Mouse (Mus musculus) embryo, embryonic 11.5 days (tissue): ENCODE measurements at regions not wholly inside any gene's neighbourhood (a gene's known extent, or its start where the extent isn't known, plus 50 kb on each side); places are given as distances from the start of the nearest gene placed in this dataset.

ENCODE experiments used
- DNase-seq: peaks from one replicate; pipeline ENCODE4 v3.0.0-alpha.2; 2012; ENCODE audit warnings: low read depth, low spot score

GRCm38 (mm10) chr15:62131686-62132085 lies 1208.9 kb upstream of the A1bg start:
- no peak for DNase-seq

GRCm38 (mm10) chr15:62130530-62130929 lies 1207.7 kb upstream of the A1bg start:
- no peak for DNase-seq

GRCm38 (mm10) chr15:62128546-62129212 lies 1205.9 kb upstream of the A1bg start:
- no peak for DNase-seq

GRCm38 (mm10) chr15:62127602-62128158 lies 1204.9 kb upstream of the A1bg start:
- DNase-seq, result no peak

GRCm38 (mm10) chr15:62125718-62126117 lies 1202.9 kb upstream of the A1bg start:
- DNase-seq, result no peak

DNA sequence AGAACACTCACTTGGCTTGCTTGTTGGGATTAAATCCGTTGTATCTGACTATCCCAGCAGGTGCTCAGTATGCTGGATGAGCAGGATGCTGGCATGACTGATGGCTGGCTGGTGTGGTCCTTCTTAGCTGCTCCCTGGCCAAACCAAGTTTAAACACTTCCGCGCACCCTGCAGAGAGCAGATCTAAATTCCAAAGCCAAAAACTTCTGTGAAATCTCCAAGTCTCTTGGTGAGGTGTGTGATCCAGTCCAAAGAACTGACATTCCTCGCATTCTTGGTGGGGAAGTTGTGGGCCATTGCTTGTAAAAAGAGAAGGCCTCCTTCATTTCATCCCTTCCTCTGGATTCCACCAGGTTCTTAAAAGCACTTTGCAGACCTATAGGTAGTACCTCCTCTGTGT lies 1200.9 kb upstream of the A1bg start:
- no peak for DNase-seq

- no peak for DNase-seq
Measured at GRCm38 (mm10) chr15:62122265-62123023, 1199.6 kb upstream of the A1bg start.

DNA sequence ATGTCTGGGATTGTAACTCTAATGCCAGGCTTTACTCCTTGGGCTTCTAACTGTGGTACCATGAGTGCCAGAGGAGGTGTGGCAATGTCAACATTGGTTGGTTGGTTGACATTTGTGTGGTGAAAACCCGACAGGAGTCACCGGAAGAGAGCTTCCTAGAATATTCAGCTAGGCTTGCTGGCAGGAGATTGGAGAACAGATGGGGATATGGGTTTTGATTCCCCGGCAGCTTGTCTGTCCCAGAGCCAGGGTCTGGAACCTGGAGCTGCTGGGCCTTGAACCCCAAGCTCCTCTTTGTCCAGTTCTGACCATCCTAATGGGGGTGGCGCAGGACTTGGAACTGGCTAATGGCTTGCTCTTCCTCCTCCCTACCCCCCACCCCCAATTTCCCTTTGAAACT lies 1198.9 kb upstream of the A1bg start:
- DNase-seq, result no peak

DNA sequence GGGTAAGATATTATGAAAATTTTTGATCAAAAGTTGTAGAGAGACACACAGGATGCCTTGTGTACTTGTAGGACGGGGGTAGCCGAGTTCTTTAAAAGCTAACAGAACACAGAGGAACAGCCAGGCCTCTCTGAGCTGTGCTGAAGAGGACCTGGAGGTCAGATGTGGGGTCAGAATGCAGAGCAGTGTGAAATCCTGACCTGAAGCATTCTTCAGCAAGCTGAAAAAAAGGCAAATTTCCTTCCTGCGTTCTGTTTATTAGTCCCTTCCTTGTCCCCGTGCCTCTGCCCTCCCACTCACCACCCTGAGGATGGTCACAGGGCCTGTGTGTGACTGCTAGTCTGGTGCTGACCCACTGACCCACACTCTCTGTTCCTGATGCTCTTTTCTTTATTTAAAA lies 1197.9 kb upstream of the A1bg start:
- no peak for DNase-seq

DNA sequence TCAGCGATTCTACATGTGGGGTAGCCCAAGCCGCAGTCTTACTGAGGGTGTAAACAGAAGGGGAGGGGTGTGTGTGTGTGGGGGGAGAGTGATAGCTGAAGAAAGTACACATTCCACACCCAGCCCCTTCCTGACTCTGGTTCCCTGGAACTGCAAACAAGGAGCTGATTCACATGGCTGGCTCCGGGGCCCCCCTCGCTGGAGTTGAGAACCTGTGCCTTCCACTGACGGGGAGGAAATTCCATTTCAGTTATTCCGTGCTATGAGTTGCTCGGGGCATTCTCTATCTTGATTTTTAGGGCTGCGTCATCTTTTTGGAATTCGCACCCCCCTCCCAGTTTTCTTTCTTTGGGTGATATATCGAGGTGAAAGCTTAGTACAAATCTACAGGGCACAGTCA lies 1196.2 kb upstream of the A1bg start:
- DNase-seq, result no peak

GRCm38 (mm10) chr15:62116184-62116583 lies 1193.4 kb upstream of the A1bg start:
- no peak for DNase-seq

DNA sequence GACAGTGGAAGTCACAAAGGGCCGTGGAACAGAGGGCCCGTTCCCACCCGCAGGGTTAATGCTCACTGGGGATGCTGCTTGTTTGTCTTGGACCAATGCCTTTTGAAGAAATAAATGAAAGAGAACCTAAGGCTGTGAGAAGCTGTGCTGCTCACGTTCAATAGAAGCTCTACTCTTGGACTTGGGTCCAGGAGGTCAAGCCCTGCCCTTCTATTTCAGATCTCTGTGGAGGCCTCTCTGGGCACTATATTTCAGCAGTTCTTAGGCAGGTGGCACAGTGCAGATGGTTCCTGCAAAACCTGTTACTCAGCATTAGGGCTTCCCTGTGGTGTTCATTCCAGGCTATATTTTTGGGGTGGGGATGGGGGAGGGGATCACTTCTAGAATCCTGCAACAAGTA lies 1192.0 kb upstream of the A1bg start:
- no peak for DNase-seq

- no peak for DNase-seq
Measured at GRCm38 (mm10) chr15:62112151-62112550, 1189.3 kb upstream of the A1bg start.

GRCm38 (mm10) chr15:62107976-62108375 lies 1185.2 kb upstream of the A1bg start:
- DNase-seq, result no peak

DNA sequence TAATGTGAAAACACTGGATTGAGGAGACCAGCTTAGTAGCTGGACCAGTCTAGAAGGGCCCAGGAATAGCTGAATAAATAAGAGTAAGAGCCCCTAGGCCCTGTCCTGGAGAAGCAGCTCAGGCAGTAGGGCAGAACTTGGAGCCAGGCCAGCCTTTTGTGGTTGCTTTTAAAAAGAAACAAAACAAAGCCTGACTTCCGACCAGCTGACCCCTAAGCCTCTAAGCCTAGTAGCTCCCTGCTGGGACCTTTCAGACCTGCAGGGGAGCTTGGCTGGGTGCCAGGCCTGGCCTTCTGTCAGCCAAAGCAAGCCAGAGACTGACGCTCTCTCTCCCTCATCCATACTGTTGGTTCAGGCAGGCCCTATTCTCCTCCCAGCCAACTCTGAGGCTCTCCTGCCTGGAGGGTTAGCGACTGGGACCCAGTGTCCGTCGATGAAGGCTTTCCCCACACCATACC lies 1183.7 kb upstream of the A1bg start:
- peak; percentile 59 for DNase-seq

GRCm38 (mm10) chr15:62105483-62105882 lies 1182.7 kb upstream of the A1bg start:
- DNase-seq, result no peak

DNA sequence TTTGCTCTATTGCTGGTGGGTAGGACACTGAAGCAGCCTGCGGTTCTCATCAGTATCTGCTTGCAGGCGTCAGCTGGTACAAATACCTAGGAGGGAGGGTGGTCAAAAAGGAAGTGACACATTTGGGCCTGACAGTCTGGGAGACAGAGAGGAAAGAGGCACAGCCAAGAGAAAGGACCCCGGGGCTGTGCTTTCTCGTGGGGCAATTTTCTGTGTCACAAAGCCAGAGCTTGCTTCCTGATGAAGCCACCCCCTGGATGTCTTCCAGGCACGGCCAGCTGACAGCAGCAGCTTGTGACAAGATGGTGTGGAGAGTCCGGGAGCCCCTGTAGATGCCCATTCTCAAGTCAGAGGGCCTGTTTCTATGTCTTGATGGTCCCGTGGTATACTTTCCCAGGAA lies 1181.8 kb upstream of the A1bg start:
- no peak for DNase-seq

- no peak for DNase-seq
Measured at GRCm38 (mm10) chr15:62099683-62100082, 1176.9 kb upstream of the A1bg start.

DNA sequence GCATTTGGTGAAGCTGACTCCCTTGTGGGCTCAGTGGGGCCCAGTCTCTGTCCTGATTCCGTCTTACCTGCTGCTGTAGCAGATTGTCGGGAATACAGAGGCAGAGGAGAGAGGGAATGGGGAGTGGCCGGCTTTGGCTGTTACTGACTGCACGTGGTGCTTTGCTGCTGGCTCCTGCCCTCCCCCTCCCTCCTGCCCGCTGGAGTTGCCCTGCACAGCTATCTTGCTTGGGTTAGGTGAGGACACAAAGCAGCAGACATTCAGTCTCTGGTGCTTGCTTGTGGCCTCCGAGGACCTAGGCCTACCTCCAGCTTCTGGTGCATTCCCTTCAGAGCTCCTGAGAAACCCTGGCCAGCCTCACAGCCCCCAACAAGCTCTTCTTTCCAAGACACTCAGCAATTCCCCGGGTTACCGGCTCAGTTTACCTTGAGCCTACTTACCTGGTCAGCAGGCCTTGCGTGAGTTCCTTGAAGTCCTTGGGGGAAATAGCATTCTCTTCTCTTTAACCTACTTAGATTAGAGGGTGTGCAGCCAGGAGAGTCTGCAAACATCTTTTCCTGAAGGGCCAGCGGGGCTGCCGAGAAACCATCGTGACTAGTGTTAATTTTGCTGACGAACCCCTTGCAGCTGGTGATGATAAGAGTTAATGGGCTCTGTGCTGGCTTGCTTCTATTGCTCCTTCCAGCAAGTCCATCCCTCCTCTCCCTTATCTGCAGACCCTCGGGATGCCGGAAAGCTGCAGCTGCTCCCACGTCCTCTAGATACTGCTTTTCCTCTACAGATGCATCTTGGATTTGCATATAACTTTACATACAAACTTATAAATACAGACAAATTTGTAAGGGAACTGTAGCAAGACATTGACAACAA lies 1176.2 kb upstream of the A1bg start:
- DNase-seq, result no peak

- DNase-seq, result no peak
Measured at GRCm38 (mm10) chr15:62096778-62097177, 1174.0 kb upstream of the A1bg start.

DNA sequence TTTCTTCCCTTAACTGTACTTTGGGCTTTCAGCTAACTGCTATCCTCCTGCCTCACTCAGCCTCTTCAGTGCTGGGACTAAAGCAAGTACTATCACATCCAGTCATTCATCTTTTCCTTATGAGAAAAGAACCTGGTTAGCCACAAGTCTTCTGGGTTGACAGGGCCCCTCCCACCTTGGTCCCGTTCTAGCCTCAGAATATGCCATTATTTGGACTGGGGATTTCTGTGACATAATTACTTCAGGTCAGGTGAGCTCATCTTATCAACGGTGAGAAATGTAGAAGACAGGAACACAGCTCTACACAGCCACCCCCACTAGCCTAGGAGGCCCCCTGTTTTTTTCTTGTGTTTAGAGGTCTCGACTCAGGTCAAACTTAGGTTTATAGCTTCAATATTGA lies 1172.4 kb upstream of the A1bg start:
- DNase-seq, result no peak

DNA sequence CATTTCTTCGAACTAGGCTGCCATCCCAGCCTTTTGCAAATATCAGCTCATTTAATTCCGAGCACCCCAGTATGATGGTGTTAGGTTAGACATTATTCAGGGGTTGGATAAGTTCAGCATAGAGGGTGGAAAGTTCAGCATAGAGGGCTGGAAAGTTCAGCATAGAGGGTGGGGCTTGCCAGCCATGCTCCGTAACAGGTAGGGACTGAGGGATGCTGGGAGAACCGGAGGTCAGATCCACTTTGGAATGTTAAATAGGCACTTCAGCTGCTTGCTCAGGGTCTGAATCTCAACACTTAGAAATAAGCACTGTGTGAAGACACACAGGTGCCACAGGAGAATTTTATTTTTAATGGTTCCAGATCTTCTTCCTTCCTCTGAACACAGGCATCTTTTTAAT lies 1170.9 kb upstream of the A1bg start:
- DNase-seq, result no peak
